Mouse (Mus musculus) hindbrain, embryonic 13.5 days (tissue): ENCODE results near the gene 2810408A11Rik. TPM values are rescaled to one million over a fixed set of nuclear protein-coding genes. Genes with fewer than 3 reads are reported as not detected.

Experiments used
- ATAC-seq: fragments of 200-750 bp; cut with Nextera tagmentation; 2 replicates; pipeline ENCODE4 v1.8.0; 2017; ENCODE audit warnings: moderate TSS enrichment; ENCODE audit not compliant: low FRiP score
- H3K27ac ChIP-seq: fragments of 300-500 bp; sonication (generic); 2 replicates; pipeline ENCODE4 v1.5.1; 2015; ENCODE audit warnings: inconsistent platforms, mild to moderate bottlenecking, moderate library complexity
- H3K27me3 ChIP-seq: fragments of 300-500 bp; sonication (generic); 2 replicates; pipeline ENCODE4 v1.6.1; 2015; ENCODE audit warnings: mild to moderate bottlenecking, inconsistent platforms
- H3K36me3 ChIP-seq: fragments of 300-500 bp; sonication (generic); 2 replicates; pipeline ENCODE4 v1.6.1; 2015; ENCODE audit warnings: mild to moderate bottlenecking, inconsistent platforms
- H3K4me1 ChIP-seq: fragments of 300-500 bp; sonication (generic); replicated peaks from 2 replicates; pipeline ENCODE4 v1.6.1; 2015; ENCODE audit warnings: inconsistent platforms
- H3K4me2 ChIP-seq: fragments of 300-500 bp; sonication (generic); 2 replicates; pipeline ENCODE4 v1.6.1; 2015; ENCODE audit warnings: inconsistent platforms, mild to moderate bottlenecking, moderate library complexity
- H3K4me3 ChIP-seq: fragments of 300-500 bp; sonication (generic); 2 replicates; pipeline ENCODE4 v1.5.1; 2015; ENCODE audit warnings: mild to moderate bottlenecking, inconsistent platforms
- H3K9ac ChIP-seq: fragments of 300-500 bp; sonication (generic); 2 replicates; pipeline ENCODE4 v1.6.1; 2015; ENCODE audit warnings: mild to moderate bottlenecking, inconsistent platforms
- H3K9me3 ChIP-seq: fragments of 300-500 bp; sonication (generic); 2 replicates; pipeline ENCODE4 v1.6.1; 2016; ENCODE audit warnings: inconsistent platforms
- WGBS: fragments of 180-500 bp; shearing (Covaris S2); methylation state at CpG from one replicate; pipeline ENCODE4 v1.1.7; 2015; 5-methylcytosine and 5-hydroxymethylcytosine counted together
- microRNA-seq: library from miRNA; unstranded; fragments of <30 nt; microRNA quantifications from one replicate; pipeline ENCODE4, GENCODE M21; 2016
- polyA plus RNA-seq: library from polyadenylated mRNA; unstranded; fragments of >200 nt; fragmentation: Nextera tagmentation; extraction: Ambion mirVana; gene quantifications from 2 replicates; pipeline ENCODE4 v1.2.1, GENCODE M21; 2015

The 2810408A11Rik gene
- polyA plus RNA-seq, 1 experiment from 2014 or later = 10.3 TPM

DNA sequence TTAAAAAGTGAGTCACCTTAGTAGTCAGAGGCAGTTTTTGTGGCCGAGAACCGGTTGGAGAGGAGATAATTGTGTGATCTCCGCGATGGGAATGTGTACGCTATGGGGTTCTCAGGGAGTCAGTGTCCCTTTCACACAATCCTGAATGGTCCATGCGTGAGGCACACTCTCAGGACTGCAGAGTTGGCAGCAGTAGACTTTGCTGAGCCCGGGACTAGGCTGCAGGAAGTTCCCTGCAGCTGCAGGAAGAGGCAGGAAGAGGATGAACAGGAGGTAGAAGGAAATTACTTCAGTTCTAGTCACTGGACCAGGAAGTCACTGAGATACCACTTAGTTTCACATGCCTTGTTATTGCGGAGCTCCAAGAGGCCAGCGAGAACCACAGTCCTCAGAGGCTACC is 51.7 kb downstream of the 2810408A11Rik start:
- Histone ChIP-seq H3K27ac (no peak overlapping the region; the same call in 1 of the 2 replicates), H3K27me3 (no peaks in the 10 kb centered on the region), H3K36me3 (peaks cover 49% of the 10 kb centered on the region), H3K9ac (no peak overlapping the region), H3K4me2 (no peak overlapping the region), H3K9me3 (no peaks in the 10 kb centered on the region), H3K4me1 (peaks cover 45% of the 10 kb centered on the region), H3K4me3 (no peak overlapping the region)
- ATAC-seq = no peak
- WGBS = 91% methylated on average over 9 of the region's 9 CpGs

- peak overlapping the region; percentile 98; the same call in 1 of the 2 replicates for H3K27ac ChIP-seq
- H3K4me2 ChIP-seq = peak overlapping the region; percentile 92
- peak overlapping the region; percentile 90 for H3K9ac ChIP-seq
- 96% methylated on average over 6 of the region's 6 CpGs for WGBS
- no peaks in the 10 kb centered on the region for H3K27me3 ChIP-seq
- H3K9me3 ChIP-seq = no peaks in the 10 kb centered on the region
- H3K4me3 ChIP-seq = peak overlapping the region; percentile 74
- ATAC-seq = no peak
- H3K4me1 ChIP-seq = peaks cover 45% of the 10 kb centered on the region
- peaks cover 49% of the 10 kb centered on the region for H3K36me3 ChIP-seq
These were observed 52.8 kb downstream of the 2810408A11Rik start for GRCm38 (mm10) chr11:69848021-69848420.

Small RNAs within 50 kb of the gene (microRNA-seq; reads per million reads assigned to microRNA genes)
- gene Mir6924 = not detected

Other genes with a start within 250 kb of the 2810408A11Rik start
- gene Sox15, start 245.7 kb downstream of the 2810408A11Rik start, polyA plus RNA-seq = not detected in 2 replicates
- 95.0 and 104 TPM in 2 replicates for gene Mpdu1, start 238.3 kb downstream of the 2810408A11Rik start, polyA plus RNA-seq
- gene Cd68, start 234.8 kb downstream of the 2810408A11Rik start, polyA plus RNA-seq = 9.0 and 9.8 TPM in 2 replicates
- 528 and 537 TPM in 2 replicates for gene Eif4a1, start 228.6 kb downstream of the 2810408A11Rik start, polyA plus RNA-seq
- gene Senp3, start 218.9 kb downstream of the 2810408A11Rik start, polyA plus RNA-seq = 94.7 and 95.9 TPM in 2 replicates
- gene Tnfsf13, start 215.2 kb downstream of the 2810408A11Rik start, polyA plus RNA-seq = 0.36 and 0.53 TPM in 2 replicates
- gene Tnfsf12, start 205.1 kb downstream of the 2810408A11Rik start, polyA plus RNA-seq = 1.8 and 3.6 TPM in 2 replicates
- gene Tnfsfm13, start 204.9 kb downstream of the 2810408A11Rik start, polyA plus RNA-seq = 0.98 and 1.2 TPM in 2 replicates
- gene Polr2a, start 142.3 kb downstream of the 2810408A11Rik start, polyA plus RNA-seq = 18.8 and 20.4 TPM in 2 replicates
- 0.35 and 0.87 TPM in 2 replicates for gene Slc35g3, start 139.0 kb downstream of the 2810408A11Rik start, polyA plus RNA-seq
- gene Zbtb4, start 135.1 kb downstream of the 2810408A11Rik start, polyA plus RNA-seq = 3.2 TPM in 2 replicates
- 1.5 and 2.6 TPM in 2 replicates for gene Chrnb1, start 105.0 kb downstream of the 2810408A11Rik start, polyA plus RNA-seq
- 4.8 and 5.5 TPM in 2 replicates for gene Fgf11, start 99.1 kb downstream of the 2810408A11Rik start, polyA plus RNA-seq
- 1.1 TPM in 2 replicates for gene Tmem102, start 95.4 kb downstream of the 2810408A11Rik start, polyA plus RNA-seq
- gene Gm39566, start 85.7 kb downstream of the 2810408A11Rik start, polyA plus RNA-seq = not detected in 2 replicates
- gene Spem2, start 82.5 kb downstream of the 2810408A11Rik start, polyA plus RNA-seq = 0.10 TPM in 1 of 2 replicates, not detected in the other
- 0.70 and 0.81 TPM in 2 replicates for gene Spem1, start 78.8 kb downstream of the 2810408A11Rik start, polyA plus RNA-seq
- gene Nlgn2, start 63.2 kb downstream of the 2810408A11Rik start, polyA plus RNA-seq = 21.4 and 22.0 TPM in 2 replicates
- gene Tmem256, start 62.5 kb downstream of the 2810408A11Rik start, polyA plus RNA-seq = 368 and 374 TPM in 2 replicates
- gene Plscr3, start 54.6 kb downstream of the 2810408A11Rik start, polyA plus RNA-seq = 51.7 and 53.7 TPM in 2 replicates
- gene Tnk1, start 42.3 kb downstream of the 2810408A11Rik start, polyA plus RNA-seq = 0.13 and 0.23 TPM in 2 replicates
- gene Tmem95, start 23.0 kb downstream of the 2810408A11Rik start, polyA plus RNA-seq = not detected in 2 replicates
- 2.0 and 2.5 TPM in 2 replicates for gene Kctd11, start 19.6 kb downstream of the 2810408A11Rik start, polyA plus RNA-seq
- 0.17 and 0.52 TPM in 2 replicates for gene Acap1, start 5.4 kb downstream of the 2810408A11Rik start, polyA plus RNA-seq
- gene Neurl4, start 85 bp upstream of the 2810408A11Rik start, polyA plus RNA-seq = 18.8 and 22.6 TPM in 2 replicates
- 72.4 and 77.3 TPM in 2 replicates for gene Gps2, start 12.9 kb upstream of the 2810408A11Rik start, polyA plus RNA-seq
- 1,129 and 1,134 TPM in 2 replicates for gene Eif5a, start 21.0 kb upstream of the 2810408A11Rik start, polyA plus RNA-seq
- 4.0 and 7.1 TPM in 2 replicates for gene Ybx2, start 34.8 kb upstream of the 2810408A11Rik start, polyA plus RNA-seq
- 3.9 and 4.0 TPM in 2 replicates for gene Slc2a4, start 47.2 kb upstream of the 2810408A11Rik start, polyA plus RNA-seq
- 0.38 and 0.87 TPM in 2 replicates for gene Cldn7, start 63.8 kb upstream of the 2810408A11Rik start, polyA plus RNA-seq
- gene Ctdnep1, start 80.2 kb upstream of the 2810408A11Rik start, polyA plus RNA-seq = 22.4 and 22.7 TPM in 2 replicates
- 149 and 154 TPM in 2 replicates for gene Elp5, start 81.5 kb upstream of the 2810408A11Rik start, polyA plus RNA-seq
- gene Gabarap, start 90.2 kb upstream of the 2810408A11Rik start, polyA plus RNA-seq = 670 and 709 TPM in 2 replicates
- 72.9 and 74.8 TPM in 2 replicates for gene Phf23, start 94.8 kb upstream of the 2810408A11Rik start, polyA plus RNA-seq
- gene Dvl2, start 99.6 kb upstream of the 2810408A11Rik start, polyA plus RNA-seq = 26.8 and 28.6 TPM in 2 replicates
- gene Acadvl, start 114.4 kb upstream of the 2810408A11Rik start, polyA plus RNA-seq = 56.9 and 59.4 TPM in 2 replicates
- 28.1 TPM in 2 replicates for gene Dlg4, start 116.0 kb upstream of the 2810408A11Rik start, polyA plus RNA-seq
- gene Asgr1, start 153.1 kb upstream of the 2810408A11Rik start, polyA plus RNA-seq = 1.5 and 1.7 TPM in 2 replicates
- gene Asgr2, start 191.7 kb upstream of the 2810408A11Rik start, polyA plus RNA-seq = not detected in 2 replicates
- 0.88 and 0.95 TPM in 2 replicates for gene Mgl2, start 229.3 kb upstream of the 2810408A11Rik start, polyA plus RNA-seq